Mouse (Mus musculus): ENCODE measurements around the gene Nrbf2. TPM values are rescaled to one million over a fixed set of nuclear protein-coding genes. Genes with fewer than 3 reads are reported as not detected.

Nrbf2 gene
- polyA plus RNA-seq, 1 experiment from 2014 or later = 34.8 TPM

DNA sequence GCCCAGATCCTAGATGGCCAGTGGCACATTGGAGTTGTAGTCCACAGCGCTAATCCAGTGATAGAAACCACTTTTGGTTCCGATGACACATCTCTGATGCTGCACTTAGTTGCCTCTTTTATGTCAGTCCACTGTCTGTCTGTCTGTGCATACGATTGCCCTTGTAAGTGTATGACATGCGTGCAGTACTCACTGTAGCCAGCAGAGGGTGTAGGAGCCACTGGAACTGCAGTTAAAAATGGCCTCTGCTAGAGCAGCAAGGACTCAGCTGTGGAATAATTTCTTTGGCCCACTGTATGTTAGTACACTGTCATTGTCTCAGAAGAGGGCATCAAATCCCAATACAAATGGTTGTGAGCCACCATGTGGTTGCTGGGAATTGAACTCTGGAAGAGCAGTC, 38.0 kb downstream of the Nrbf2 start:
- H3K36me3 ChIP-seq (ENCODE audit: insufficient read depth) = peaks cover 60% of the 10 kb centered on the region
- H3K4me2 ChIP-seq = no peak overlapping the region
- H3K4me1 ChIP-seq (ENCODE audit: insufficient read depth) = no peaks in the 10 kb centered on the region
- no peak overlapping the region for H3K9ac ChIP-seq
- peak; percentile 63 for DNase-seq
- no peaks in the 10 kb centered on the region for H3K27me3 ChIP-seq (ENCODE audit: insufficient read depth, low read length)
- no peak overlapping the region for H3K27ac ChIP-seq (ENCODE audit: low read depth)
- no peak overlapping the region for H3K4me3 ChIP-seq (ENCODE audit: low read depth, low read length)
- no peak for ATAC-seq (ENCODE audit: insufficient read depth)
- 92% methylated on average over 4 of the region's 4 CpGs for WGBS
- peak; percentile 69 for TF ChIP-seq CTCF (IDR thresholded peaks at IDR 0.05; ENCODE audit: low read depth)
- no peaks in the 10 kb centered on the region for H3K9me3 ChIP-seq (ENCODE audit: low read depth, low read length)

DNA sequence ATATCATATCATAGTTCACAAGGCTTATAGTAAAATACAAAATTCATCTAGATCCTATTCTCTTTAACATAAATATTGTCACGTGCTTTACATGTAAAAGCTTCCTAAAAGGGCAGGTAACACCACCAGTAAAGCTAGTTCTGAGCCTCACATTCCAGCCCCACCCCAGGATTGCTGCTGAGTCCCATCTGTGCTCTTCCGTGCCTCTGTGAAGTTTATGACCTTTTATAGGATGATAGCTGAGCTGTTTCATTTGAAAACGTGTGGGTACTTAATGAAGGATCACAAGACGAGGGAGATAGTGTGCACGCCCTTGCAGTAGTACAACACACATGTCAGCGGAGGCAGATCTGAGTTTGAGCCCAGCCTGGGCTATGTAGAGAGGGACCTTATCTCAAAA, 54.7 kb downstream of the Nrbf2 start:
- WGBS = 78% methylated on average over 6 of the region's 6 CpGs
- no peak for DNase-seq

DNA sequence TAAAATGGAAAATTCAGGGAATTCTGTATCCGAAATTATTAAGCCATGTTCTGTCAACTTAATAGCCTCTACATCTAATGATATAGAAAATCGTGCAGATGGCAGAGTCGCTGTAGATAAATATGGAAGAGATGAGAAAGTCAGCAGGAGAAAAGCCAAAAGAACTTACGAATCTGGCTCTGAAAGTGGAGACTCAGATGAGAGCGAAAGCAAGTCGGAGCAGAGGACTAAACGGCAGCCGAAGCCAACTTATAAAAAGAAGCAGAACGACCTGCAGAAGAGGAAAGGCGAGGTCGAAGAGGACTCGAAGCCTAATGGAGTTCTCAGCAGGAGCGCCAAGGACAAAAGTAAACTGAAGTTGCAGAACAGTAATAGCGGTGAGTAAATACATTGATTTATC, 58.6 kb downstream of the Nrbf2 start:
- Histone ChIP-seq H3K4me1 (ENCODE audit: insufficient read depth) (no peaks in the 10 kb centered on the region), H3K9ac (no peak overlapping the region), H3K27me3 (ENCODE audit: insufficient read depth, low read length) (no peaks in the 10 kb centered on the region), H3K4me2 (no peak overlapping the region), H3K36me3 (ENCODE audit: insufficient read depth) (peaks cover 47% of the 10 kb centered on the region), H3K4me3 (ENCODE audit: low read depth, low read length) (no peak overlapping the region), H3K9me3 (ENCODE audit: low read depth, low read length) (no peaks in the 10 kb centered on the region), H3K27ac (ENCODE audit: low read depth) (peak overlapping the region; percentile 54; the same call in 1 of the 2 replicates)
- DNase-seq (no peak), ATAC-seq (ENCODE audit: insufficient read depth) (no peak)
- no peak for TF ChIP-seq CTCF (IDR thresholded peaks at IDR 0.05; ENCODE audit: low read depth)
- WGBS = 81% methylated on average over 14 of the region's 14 CpGs

More for the DNA sequence above, 54.7 kb downstream of the Nrbf2 start:
- H3K4me2 ChIP-seq = no peak overlapping the region
- peaks cover 53% of the 10 kb centered on the region for H3K36me3 ChIP-seq (ENCODE audit: insufficient read depth)
- ATAC-seq (ENCODE audit: insufficient read depth) = no peak
- H3K4me1 ChIP-seq (ENCODE audit: insufficient read depth) = no peaks in the 10 kb centered on the region
- no peaks in the 10 kb centered on the region for H3K9me3 ChIP-seq (ENCODE audit: low read depth, low read length)
- TF ChIP-seq CTCF (IDR thresholded peaks at IDR 0.05; ENCODE audit: low read depth) = no peak
- no peaks in the 10 kb centered on the region for H3K27me3 ChIP-seq (ENCODE audit: insufficient read depth, low read length)
- H3K4me3 ChIP-seq (ENCODE audit: low read depth, low read length) = no peak overlapping the region
- H3K9ac ChIP-seq = no peak overlapping the region
- H3K27ac ChIP-seq (ENCODE audit: low read depth) = no peak overlapping the region

DNA sequence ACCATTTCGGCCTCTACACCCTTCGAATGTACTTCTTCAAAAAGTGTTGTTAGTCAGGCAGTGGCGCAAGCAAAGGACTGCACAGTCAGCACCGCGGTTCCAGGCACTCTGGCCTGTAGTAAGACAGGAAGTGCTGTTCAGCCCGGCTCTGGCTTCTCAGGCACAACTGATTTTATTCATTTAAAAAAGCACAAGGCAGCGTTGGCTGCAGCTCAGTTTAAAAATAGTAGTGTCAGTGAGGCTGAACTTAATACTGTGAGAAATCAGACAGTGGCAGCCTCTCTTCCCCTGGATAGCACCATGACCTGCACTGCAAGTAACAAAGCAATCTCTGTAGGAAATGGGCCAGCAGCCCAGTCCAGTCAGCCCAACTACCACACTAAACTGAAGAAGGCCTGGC, 59.0 kb downstream of the Nrbf2 start:
- peak; percentile 55 for DNase-seq
- Histone ChIP-seq H3K27ac (ENCODE audit: low read depth) (peak overlapping the region; percentile 54; the same call in 1 of the 2 replicates), H3K4me2 (no peak overlapping the region), H3K4me1 (ENCODE audit: insufficient read depth) (no peaks in the 10 kb centered on the region), H3K9me3 (ENCODE audit: low read depth, low read length) (no peaks in the 10 kb centered on the region), H3K27me3 (ENCODE audit: insufficient read depth, low read length) (no peaks in the 10 kb centered on the region), H3K4me3 (ENCODE audit: low read depth, low read length) (no peak overlapping the region), H3K9ac (no peak overlapping the region), H3K36me3 (ENCODE audit: insufficient read depth) (peaks cover 45% of the 10 kb centered on the region)
- 62% methylated on average over 7 of the region's 7 CpGs for WGBS
- no peak for TF ChIP-seq CTCF (IDR thresholded peaks at IDR 0.05; ENCODE audit: low read depth)
- ATAC-seq (ENCODE audit: insufficient read depth) = no peak

DNA sequence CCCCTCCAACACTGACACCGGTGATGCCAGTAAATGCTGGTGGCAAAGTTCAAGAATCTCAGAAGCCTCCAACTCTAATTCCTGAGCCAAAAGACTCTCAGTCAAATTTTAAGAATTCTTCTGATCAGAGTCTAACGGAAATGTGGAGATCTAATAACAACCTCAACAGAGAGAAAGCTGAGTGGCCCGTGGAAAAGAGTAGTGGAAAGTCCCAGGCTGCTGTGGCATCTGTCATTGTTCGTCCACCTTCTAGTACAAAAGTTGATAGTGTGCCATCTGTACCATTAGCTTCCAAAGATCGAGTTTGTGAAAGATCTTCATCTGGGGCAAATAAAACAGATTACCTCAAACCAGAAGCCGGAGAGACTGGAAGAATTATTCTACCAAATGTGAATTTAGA, 59.6 kb downstream of the Nrbf2 start:
- no peak for TF ChIP-seq CTCF (IDR thresholded peaks at IDR 0.05; ENCODE audit: low read depth)
- H3K4me3 ChIP-seq (ENCODE audit: low read depth, low read length) = no peak overlapping the region
- H3K36me3 ChIP-seq (ENCODE audit: insufficient read depth) = peaks cover 44% of the 10 kb centered on the region
- H3K9me3 ChIP-seq (ENCODE audit: low read depth, low read length) = no peaks in the 10 kb centered on the region
- H3K9ac ChIP-seq = no peak overlapping the region
- no peaks in the 10 kb centered on the region for H3K4me1 ChIP-seq (ENCODE audit: insufficient read depth)
- H3K27me3 ChIP-seq (ENCODE audit: insufficient read depth, low read length) = no peaks in the 10 kb centered on the region
- DNase-seq (no peak), ATAC-seq (ENCODE audit: insufficient read depth) (no peak)
- 86% methylated on average over 6 of the region's 6 CpGs for WGBS
- no peak overlapping the region for H3K4me2 ChIP-seq
- H3K27ac ChIP-seq (ENCODE audit: low read depth) = no peak overlapping the region

DNA sequence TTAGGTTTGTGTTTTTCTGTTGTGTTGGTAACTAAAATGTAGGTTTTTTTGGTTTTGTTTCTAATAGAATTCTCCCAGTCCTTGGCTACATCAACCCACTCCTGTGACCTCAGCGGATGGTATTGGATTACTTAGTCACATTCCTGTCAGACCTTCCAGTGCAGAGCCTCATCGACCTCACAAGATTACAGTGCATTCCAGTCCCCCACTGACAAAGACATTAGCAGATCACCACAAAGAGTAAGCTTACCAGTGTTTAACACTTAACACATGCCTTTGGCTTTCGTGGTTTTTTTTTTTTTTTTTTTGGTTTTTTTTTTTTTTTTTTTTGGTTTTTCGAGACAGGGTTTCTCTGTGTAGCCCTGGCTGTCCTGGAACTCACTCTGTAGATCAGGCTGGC, 61.2 kb downstream of the Nrbf2 start:
- Histone ChIP-seq H3K4me1 (ENCODE audit: insufficient read depth) (no peaks in the 10 kb centered on the region), H3K27ac (ENCODE audit: low read depth) (no peak overlapping the region), H3K9me3 (ENCODE audit: low read depth, low read length) (no peaks in the 10 kb centered on the region), H3K4me3 (ENCODE audit: low read depth, low read length) (no peak overlapping the region), H3K9ac (no peak overlapping the region), H3K27me3 (ENCODE audit: insufficient read depth, low read length) (no peaks in the 10 kb centered on the region), H3K4me2 (no peak overlapping the region), H3K36me3 (ENCODE audit: insufficient read depth) (peaks cover 52% of the 10 kb centered on the region)
- no peak for DNase-seq
- ATAC-seq (ENCODE audit: insufficient read depth) = no peak
- 63% methylated on average over 3 of the region's 4 CpGs for WGBS
- TF ChIP-seq CTCF (IDR thresholded peaks at IDR 0.05; ENCODE audit: low read depth) = no peak

DNA sequence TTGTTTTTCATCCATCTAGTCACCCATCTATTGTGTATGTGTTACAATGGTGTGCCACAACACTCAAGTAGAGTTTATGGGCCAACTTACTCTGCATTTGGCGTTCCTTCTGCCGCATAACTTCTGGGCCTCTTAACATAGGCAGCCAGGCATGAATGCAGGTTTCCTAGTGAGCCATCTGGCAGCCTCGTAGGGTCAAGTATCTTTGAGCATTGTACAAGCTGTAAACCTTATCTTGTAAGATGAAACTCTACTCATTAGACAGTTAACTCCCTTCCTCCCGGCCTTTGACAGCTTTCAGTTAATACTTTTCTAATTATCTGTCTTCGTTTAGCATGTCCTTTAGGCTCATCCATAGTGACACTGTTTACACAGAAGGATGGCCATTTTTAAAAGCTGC, 63.8 kb downstream of the Nrbf2 start:
- Histone ChIP-seq H3K27ac (ENCODE audit: low read depth) (no peak overlapping the region), H3K27me3 (ENCODE audit: insufficient read depth, low read length) (no peaks in the 10 kb centered on the region), H3K9me3 (ENCODE audit: low read depth, low read length) (no peaks in the 10 kb centered on the region), H3K4me1 (ENCODE audit: insufficient read depth) (no peaks in the 10 kb centered on the region), H3K4me2 (no peak overlapping the region), H3K9ac (no peak overlapping the region), H3K4me3 (ENCODE audit: low read depth, low read length) (no peak overlapping the region), H3K36me3 (ENCODE audit: insufficient read depth) (peaks cover 59% of the 10 kb centered on the region)
- DNase-seq (no peak), ATAC-seq (ENCODE audit: insufficient read depth) (no peak)
- WGBS = 54% methylated on average over 5 of the region's 5 CpGs
- no peak for TF ChIP-seq CTCF (IDR thresholded peaks at IDR 0.05; ENCODE audit: low read depth)

DNA sequence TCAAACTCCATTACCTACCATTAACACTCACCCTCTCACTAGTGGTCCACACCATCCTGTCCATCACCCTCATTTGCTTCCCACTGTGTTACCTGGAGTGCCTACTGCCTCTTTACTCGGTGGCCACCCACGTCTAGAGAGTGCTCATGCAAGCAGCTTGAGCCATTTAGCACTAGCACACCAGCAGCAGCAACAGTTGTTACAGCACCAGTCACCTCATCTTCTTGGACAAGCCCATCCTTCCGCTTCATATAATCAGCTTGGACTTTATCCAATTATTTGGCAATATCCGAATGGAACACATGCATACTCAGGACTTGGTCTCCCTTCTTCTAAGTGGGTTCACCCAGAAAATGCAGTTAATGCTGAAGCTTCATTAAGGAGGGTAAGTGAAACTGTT, 64.9 kb downstream of the Nrbf2 start:
- Histone ChIP-seq H3K27ac (ENCODE audit: low read depth) (no peak overlapping the region), H3K4me3 (ENCODE audit: low read depth, low read length) (no peak overlapping the region), H3K36me3 (ENCODE audit: insufficient read depth) (peaks cover 49% of the 10 kb centered on the region), H3K4me2 (no peak overlapping the region), H3K27me3 (ENCODE audit: insufficient read depth, low read length) (no peaks in the 10 kb centered on the region), H3K9me3 (ENCODE audit: low read depth, low read length) (no peaks in the 10 kb centered on the region), H3K4me1 (ENCODE audit: insufficient read depth) (no peaks in the 10 kb centered on the region), H3K9ac (no peak overlapping the region)
- DNase-seq (peak; percentile 37), ATAC-seq (ENCODE audit: insufficient read depth) (peak; percentile 44; the same call in 1 of the 2 replicates)
- no peak for TF ChIP-seq CTCF (IDR thresholded peaks at IDR 0.05; ENCODE audit: low read depth)
- 62% methylated on average over 4 of the region's 4 CpGs for WGBS
